Mouse (Mus musculus) lung, adult 2 months (tissue): Measurements from ENCODE around the gene Fuca1. TPM values are rescaled to one million over a fixed set of nuclear protein-coding genes. Genes with fewer than 3 reads are reported as not detected.

Experiments used
- DNase-seq: peaks from one replicate; pipeline ENCODE4 v3.0.0; 2022
- H3K4me1 ChIP-seq: fragments of 200-500 bp; 2 replicates; pipeline ENCODE4 v1.6.1; 2011; ENCODE audit warnings: low read length; ENCODE audit not compliant: control insufficient read depth, insufficient read depth
- H3K4me3 ChIP-seq: fragments of 200-500 bp; replicated peaks from 2 replicates; pipeline ENCODE3; 2011; ENCODE audit warnings: low read depth, mild to moderate bottlenecking, control low read depth, low read length; ENCODE audit errors: extremely low read depth
- CTCF ChIP-seq: fragments of 200-500 bp; IDR thresholded peaks from 2 replicates; pipeline ENCODE4 v1.5.1; 2011; ENCODE audit warnings: mild to moderate bottlenecking, low read length, control low read depth; ENCODE audit not compliant: insufficient read depth
- POLR2A ChIP-seq: fragments of 200-500 bp; IDR thresholded peaks from 2 replicates; pipeline ENCODE4 v1.6.1; 2011; ENCODE audit warnings: low read depth, mild to moderate bottlenecking, control low read depth, low read length, borderline replicate concordance; ENCODE audit errors: extremely low read depth
- WGBS: fragments of 180-500 bp; shearing (Covaris S2); methylation state at CpG from one replicate; pipeline ENCODE4 v1.1.7; 2018; 5-methylcytosine and 5-hydroxymethylcytosine counted together
- polyA plus RNA-seq: library from polyadenylated mRNA; depleted of rRNA; stranded (reverse); fragments of >200 nt; gene quantifications from 2 replicates; pipeline ENCODE4 v1.2.3, GENCODE M21; 2012; rRNA removed

The Fuca1 gene
- polyA plus RNA-seq = 51.5 and 64.0 TPM in 2 replicates

- DNase-seq = peak; percentile 96
- Histone ChIP-seq H3K4me1 (peaks cover 8% of the 10 kb centered on the region; the same call in 1 of the 2 replicates), H3K4me3 (peak within 1 kb of the TSS; percentile 65)
- peak; percentile 57 for TF ChIP-seq CTCF
- TF ChIP-seq POLR2A = peak; percentile 69; the same call in 1 of the 2 replicates
- WGBS = under 1% methylated on average over 60 of the region's 60 CpGs
These were observed at the start of gene Fuca1 for GRCm38 (mm10) chr4:135920304-135921241. Gene Fuca1, plus strand, starts transcription at chr4:135920735.

DNA sequence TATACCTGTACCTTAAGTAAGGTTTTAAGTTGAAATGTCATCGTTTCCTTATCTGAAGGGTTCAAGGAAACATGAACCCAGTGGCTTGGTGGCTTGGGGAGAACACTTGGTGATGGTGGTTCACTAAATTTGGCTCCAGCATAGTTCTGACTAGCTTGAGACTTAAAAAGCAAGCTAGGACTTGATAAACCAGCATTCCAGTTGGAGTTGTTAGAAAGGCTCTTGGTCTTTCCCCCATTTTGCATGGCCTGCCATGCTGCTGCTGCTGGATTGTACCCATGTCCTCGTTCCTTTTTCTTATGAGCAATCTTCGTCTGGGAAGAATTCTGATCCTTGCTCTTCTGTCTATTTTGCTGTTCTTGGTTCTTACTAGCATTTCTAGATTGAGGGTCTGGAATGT is 48.5 kb upstream of the Fuca1 start:
- DNase-seq = no peak
- WGBS = 15% methylated on average over 3 of the region's 3 CpGs
- Histone ChIP-seq H3K4me1 (peaks cover 35% of the 10 kb centered on the region), H3K4me3 (no peak overlapping the region)
- TF ChIP-seq CTCF (no peak), POLR2A (no peak)

DNA sequence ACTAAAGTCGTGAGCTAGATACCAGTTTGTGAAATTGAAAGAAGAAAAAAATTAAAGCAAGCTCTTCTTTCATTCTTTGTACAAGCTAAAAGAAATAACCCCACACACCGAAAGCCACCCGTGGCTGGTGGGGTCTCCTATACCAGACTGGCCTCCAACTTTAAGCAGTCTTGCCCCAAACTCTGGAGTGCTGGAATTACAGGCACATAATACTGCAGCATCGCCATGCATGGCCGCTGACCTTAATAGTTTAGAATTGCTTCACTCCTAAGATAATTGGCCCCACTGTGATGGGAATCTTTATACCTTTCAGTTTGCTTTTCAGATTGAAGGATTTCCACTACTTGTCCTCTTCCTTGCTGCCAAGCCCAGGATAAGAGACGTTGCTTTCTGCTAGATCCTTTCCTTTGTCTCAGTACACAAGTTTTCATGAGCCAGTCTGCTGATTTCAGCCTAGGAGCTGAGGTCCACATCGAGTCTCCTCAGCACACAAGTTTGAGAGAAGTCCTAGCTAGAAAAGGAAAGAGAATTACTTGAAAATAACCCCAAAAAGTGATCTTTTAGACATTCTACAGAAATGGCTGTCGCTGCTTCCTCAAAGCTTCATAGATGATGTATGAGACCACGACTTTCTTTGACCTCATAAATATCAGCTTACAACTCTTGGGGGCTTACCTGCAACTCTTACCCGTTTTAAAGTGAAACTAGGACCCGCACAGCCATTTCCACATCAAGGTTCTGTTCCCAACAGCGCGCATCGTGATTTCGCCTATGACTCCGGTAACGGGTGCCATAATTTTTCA is 47.7 kb upstream of the Fuca1 start:
- WGBS = 2% methylated on average over 17 of the region's 17 CpGs
- peaks cover 36% of the 10 kb centered on the region for H3K4me1 ChIP-seq
- TF ChIP-seq POLR2A = no peak
- no peak for TF ChIP-seq CTCF
- peak overlapping the region; percentile 84 for H3K4me3 ChIP-seq
- no peak for DNase-seq

- Histone ChIP-seq H3K4me1 (peaks cover 36% of the 10 kb centered on the region), H3K4me3 (peak within 1 kb of the TSS; percentile 84)
- DNase-seq = peak; percentile 94
- WGBS = under 1% methylated on average over 60 of the region's 60 CpGs
- peak; percentile 93 for TF ChIP-seq POLR2A
- TF ChIP-seq CTCF = no peak
These were observed 46.9 kb upstream of the Fuca1 start, which contains the start of gene Pnrc2 for GRCm38 (mm10) chr4:135873526-135874202. Gene Pnrc2, minus strand, starts transcription at chr4:135873850.

DNA sequence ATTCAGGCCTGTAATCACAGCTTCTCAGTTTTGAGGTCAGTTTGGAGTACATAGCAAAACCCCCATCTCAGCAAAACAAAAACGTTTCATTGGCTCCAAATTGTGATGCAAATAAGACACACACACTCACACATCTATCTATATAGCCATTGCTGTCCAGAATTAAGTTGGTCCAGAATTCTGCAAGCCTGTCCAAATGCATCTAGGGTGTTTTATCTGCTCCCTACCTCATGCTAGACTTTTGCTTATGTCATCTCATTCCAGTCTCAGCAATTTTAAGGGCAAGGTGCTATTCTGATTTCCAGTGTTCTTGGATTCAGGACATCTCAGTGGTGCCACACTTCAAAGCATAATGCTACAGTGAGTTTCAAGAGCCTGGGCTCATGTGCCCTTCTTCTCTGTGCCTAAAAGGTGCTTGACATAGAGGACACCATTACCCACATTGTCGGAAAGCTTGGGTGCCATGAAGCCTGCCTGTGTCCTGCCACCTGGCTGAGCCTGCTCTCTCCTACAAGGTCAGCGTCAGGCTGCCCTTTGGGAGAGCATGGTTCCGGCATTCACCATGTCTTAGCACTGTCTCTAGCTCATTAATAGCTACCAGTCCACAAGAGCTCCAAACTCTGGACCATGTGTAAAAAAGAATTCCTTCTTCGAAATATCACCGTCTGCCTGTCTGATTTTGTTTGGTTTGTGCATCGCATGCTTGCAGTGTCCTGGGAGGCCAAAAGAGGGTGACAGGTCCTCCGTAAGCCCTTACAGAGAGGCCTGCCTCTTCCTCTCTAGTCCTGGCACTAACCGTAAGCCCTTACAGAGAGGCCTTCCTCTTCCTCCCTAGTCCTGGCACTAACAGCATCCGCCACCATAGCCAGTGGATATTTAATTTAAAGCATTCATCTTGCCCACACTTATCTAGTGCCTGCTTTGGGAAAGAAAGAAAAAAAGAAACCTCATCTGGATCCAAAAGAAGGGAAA is 45.7 kb upstream of the Fuca1 start:
- WGBS = 64% methylated on average over 10 of the region's 10 CpGs
- peaks cover 34% of the 10 kb centered on the region for H3K4me1 ChIP-seq
- DNase-seq = no peak
- TF ChIP-seq CTCF = no peak
- no peak for TF ChIP-seq POLR2A
- H3K4me3 ChIP-seq = no peak overlapping the region

DNA sequence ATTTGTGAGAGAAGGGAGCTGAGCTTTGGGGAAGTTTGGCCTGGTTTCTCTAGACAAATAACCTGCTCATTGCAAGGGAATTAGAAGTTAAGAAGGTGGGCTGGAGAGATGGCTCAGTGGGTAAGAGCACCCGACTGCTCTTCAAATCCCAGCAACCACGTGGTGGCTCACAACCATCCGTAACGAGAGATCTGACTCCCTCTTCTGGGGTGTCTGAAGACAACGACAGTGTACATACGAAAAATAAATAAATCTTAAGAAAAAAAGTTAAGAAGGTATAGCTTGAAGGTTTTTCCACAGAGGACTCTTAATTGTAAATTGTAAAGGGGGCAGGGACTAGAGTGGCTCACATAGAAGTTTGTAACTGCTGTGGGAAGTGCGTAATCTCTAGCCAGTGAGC is 45.0 kb upstream of the Fuca1 start:
- Histone ChIP-seq H3K4me3 (no peak overlapping the region), H3K4me1 (peaks cover 34% of the 10 kb centered on the region)
- no peak for TF ChIP-seq CTCF
- no peak for TF ChIP-seq POLR2A
- DNase-seq = no peak
- WGBS = 26% methylated on average over 7 of the region's 7 CpGs

DNA sequence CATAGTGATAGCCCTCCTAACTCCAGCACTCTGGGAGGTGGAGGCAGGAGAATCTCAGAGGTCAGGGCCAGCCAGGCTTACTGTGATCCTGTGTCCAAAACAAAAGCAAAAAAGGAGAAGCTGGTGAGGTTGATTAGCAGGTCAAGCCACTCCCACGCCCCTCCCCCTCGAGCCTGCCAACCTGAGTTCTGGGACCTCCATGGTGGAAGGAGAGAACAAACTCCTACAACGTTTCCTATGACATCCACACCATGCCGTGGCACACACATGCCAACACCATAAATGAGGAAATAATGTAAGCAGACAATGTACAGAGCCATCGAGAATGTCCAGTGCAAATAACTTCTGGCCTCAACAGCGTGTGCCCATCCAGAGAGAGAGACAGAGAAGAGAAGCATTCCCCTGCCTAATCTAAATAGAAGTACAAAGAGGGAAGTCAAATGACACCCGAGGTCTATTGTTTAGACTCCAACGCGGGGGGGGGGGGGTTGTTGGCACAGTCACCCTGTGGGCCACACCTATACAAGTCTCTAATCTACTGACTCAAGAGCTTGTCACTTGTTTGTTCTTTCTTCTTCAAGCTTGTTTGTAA is 44.4 kb upstream of the Fuca1 start:
- WGBS = 2% methylated on average over 9 of the region's 9 CpGs
- H3K4me1 ChIP-seq = peaks cover 34% of the 10 kb centered on the region
- peak; percentile 68 for DNase-seq

GRCm38 (mm10) chr4:135876583-135877020 is 43.9 kb upstream of the Fuca1 start:
- under 1% methylated on average over 16 of the region's 16 CpGs for WGBS
- Histone ChIP-seq H3K4me3 (peak overlapping the region; percentile 47), H3K4me1 (peaks cover 31% of the 10 kb centered on the region)
- TF ChIP-seq CTCF = no peak
- TF ChIP-seq POLR2A = peak; percentile 67; the same call in 1 of the 2 replicates
- DNase-seq = peak; percentile 71

More for the DNA sequence above, 44.4 kb upstream of the Fuca1 start:
- no peak for TF ChIP-seq POLR2A
- no peak for TF ChIP-seq CTCF
- H3K4me3 ChIP-seq = peak overlapping the region; percentile 47
